Mouse (Mus musculus): Measurements from ENCODE around the gene Wdr70. TPM values are rescaled to one million over a fixed set of nuclear protein-coding genes. Genes with fewer than 3 reads are reported as not detected.

The Wdr70 gene
- polyA plus RNA-seq, 1 experiment from 2014 or later: 69.6 TPM

GRCm38 (mm10) chr15:7835404-7835803, 263.6 kb downstream of the Wdr70 start:
- H3K9ac ChIP-seq: no peak overlapping the region
- no peaks in the 10 kb centered on the region for H3K4me1 ChIP-seq
- no peak overlapping the region for H3K4me2 ChIP-seq (replicated peaks)
- H3K9me3 ChIP-seq: no peaks in the 10 kb centered on the region
- no peak overlapping the region for H3K4me3 ChIP-seq
- no peaks in the 10 kb centered on the region for H3K27me3 ChIP-seq (replicated peaks)
- no peaks in the 10 kb centered on the region for H3K36me3 ChIP-seq
- no peak for ATAC-seq (ENCODE audit: low FRiP score, low read depth)
- H3K27ac ChIP-seq: no peak overlapping the region
- WGBS: 88% methylated on average over 9 of the region's 9 CpGs

- 62% methylated on average over 6 of the region's 6 CpGs for WGBS
- no peak overlapping the region for H3K4me2 ChIP-seq (replicated peaks)
- ATAC-seq (ENCODE audit: low FRiP score, low read depth): no peak
- no peaks in the 10 kb centered on the region for H3K9me3 ChIP-seq
- no peaks in the 10 kb centered on the region for H3K4me1 ChIP-seq
- H3K27me3 ChIP-seq (replicated peaks): peaks cover 4% of the 10 kb centered on the region; the same call in 1 of the 2 replicates
- H3K4me3 ChIP-seq: no peak overlapping the region
- H3K27ac ChIP-seq: no peak overlapping the region
- no peak overlapping the region for H3K9ac ChIP-seq
- H3K36me3 ChIP-seq: no peaks in the 10 kb centered on the region
Measured at GRCm38 (mm10) chr15:7825530-7825929, 273.5 kb downstream of the Wdr70 start.

- no peaks in the 10 kb centered on the region for H3K4me1 ChIP-seq
- H3K27ac ChIP-seq: no peak overlapping the region
- H3K9ac ChIP-seq: no peak overlapping the region
- no peak overlapping the region for H3K4me2 ChIP-seq (replicated peaks)
- H3K9me3 ChIP-seq: no peaks in the 10 kb centered on the region
- H3K27me3 ChIP-seq (replicated peaks): peaks cover 15% of the 10 kb centered on the region; the same call in 1 of the 2 replicates
- no peaks in the 10 kb centered on the region for H3K36me3 ChIP-seq
- ATAC-seq (ENCODE audit: low FRiP score, low read depth): no peak
- WGBS: 74% methylated on average over 6 of the region's 6 CpGs
- no peak overlapping the region for H3K4me3 ChIP-seq
Measured at GRCm38 (mm10) chr15:7823886-7824285, 275.1 kb downstream of the Wdr70 start.

Small RNA genes within 50 kb of the gene (microRNA-seq; reads per million reads assigned to microRNA genes)
- not detected for gene Gm27529

Other genes with a start within 250 kb of the Wdr70 start
- 19.0 and 20.1 TPM in 2 replicates for gene Nup155, start 10.1 kb upstream of the Wdr70 start, polyA plus RNA-seq (2016; fragmentation: Nextera tagmentation; extraction: Ambion mirVana)
- 14.3 and 14.7 TPM in 2 replicates for gene Cplane1, start 69.9 kb upstream of the Wdr70 start, polyA plus RNA-seq (2016; fragmentation: Nextera tagmentation; extraction: Ambion mirVana)